Comparison of ENCODE assay signal across 22 mouse cellular contexts in genomic region chr11:101931978-101932377, GRCm38 (mm10). TPM values are rescaled to one million over a fixed set of nuclear protein-coding genes. Genes with fewer than 3 reads are reported as not detected.
"Had no signal": no experiment of that assay in that cellular context is flagged by ENCODE, and none has a peak within 500 bp of the region (broad histone marks: within the 10 kb centered on the region; RNA-seq: fewer than 3 reads in every experiment).

No protein-coding gene starts in this region.

- H3K9ac ChIP-seq: limb, embryonic 13.5 days; liver, embryonic 15.5 days; lung, embryonic 15.5 days; midbrain, embryonic 15.5 days; neural tube, embryonic 12.5 days had no signal

- H3K4me2 ChIP-seq: limb, embryonic 13.5 days; liver, embryonic 15.5 days; lung, embryonic 15.5 days; midbrain, embryonic 11.5 days; midbrain, embryonic 15.5 days; neural tube, embryonic 12.5 days had no signal

- H3K36me3 ChIP-seq: limb, embryonic 13.5 days; liver, embryonic 15.5 days; lung, embryonic 15.5 days; midbrain, embryonic 15.5 days; neural tube, embryonic 12.5 days had no signal

- DNase-seq: kidney, postnatal 10 days; kidney, postnatal 4 days; lung, postnatal 14 days; right cerebral cortex, postnatal 4 days; spleen, adult 18-20 months; thymus, adult 18-20 months; thymus, postnatal 14 days had no signal

- ATAC-seq: midbrain, embryonic 15.5 days had no signal

- H3K27ac ChIP-seq: layer of hippocampus, adult 2 months; limb, embryonic 13.5 days; liver, embryonic 15.5 days; lung, embryonic 15.5 days; macrophage; midbrain, embryonic 15.5 days; neural tube, embryonic 12.5 days had no signal

- H3K4me3 ChIP-seq: layer of hippocampus, adult 2 months; limb, embryonic 13.5 days; liver, embryonic 15.5 days; lung, embryonic 15.5 days; megakaryocyte, embryonic 14.5 days; midbrain, embryonic 15.5 days; neural tube, embryonic 12.5 days had no signal

- H3K4me1 ChIP-seq: liver, embryonic 15.5 days had no signal

- H3K9me3 ChIP-seq: limb, embryonic 13.5 days; liver, embryonic 15.5 days; lung, embryonic 15.5 days; megakaryocyte, embryonic 14.5 days; midbrain, embryonic 15.5 days; neural tube, embryonic 12.5 days had no signal

- H3K27me3 ChIP-seq: lung, embryonic 15.5 days; neural tube, embryonic 12.5 days had no signal

RNA-seq across cellular contexts. Expression of gene Sost, which starts 34.8 kb away (rescaled TPM):
- total RNA-seq: layer of hippocampus, adult 2 months; monocyte, adult 5-6 weeks; neutrophil, adult 5-6 weeks had no signal
- polyA plus RNA-seq: macrophage; midbrain, embryonic 11.5 days; midbrain, embryonic 15.5 days; stomach, embryonic 14.5 days had no signal

RNA-seq across cellular contexts. Expression of gene Meox1, which starts 37.8 kb away (rescaled TPM):
- total RNA-seq: monocyte, adult 5-6 weeks; neutrophil, adult 5-6 weeks had no signal
- polyA plus RNA-seq: macrophage had no signal

RNA-seq across cellular contexts. Expression of gene Cfap97d1, which starts 52.1 kb away (rescaled TPM):
- total RNA-seq: layer of hippocampus, adult 2 months; layer of hippocampus, postnatal 10 days; left cerebral cortex, postnatal 36 days; neutrophil, adult 5-6 weeks had no signal
- polyA plus RNA-seq: kidney, embryonic 14.5 days; limb, embryonic 13.5 days; liver, embryonic 15.5 days; lung, embryonic 15.5 days; macrophage; midbrain, embryonic 11.5 days; midbrain, embryonic 15.5 days; neural tube, embryonic 12.5 days; stomach, embryonic 14.5 days had no signal
